Comparison of ENCODE assay signal across 28 mouse cellular contexts in genomic region chr1:153073441-153073840, GRCm38 (mm10).
DNase-seq lines count a peak whose midpoint lies in the region; ATAC-seq and TF ChIP-seq lines count a peak whose summit lies in the region.
"Had no signal": no experiment of that assay in that cellular context is flagged by ENCODE, and none has a peak within 500 bp of the region (broad histone marks: within the 10 kb centered on the region; RNA-seq: fewer than 3 reads in every experiment).

No protein-coding gene starts in this region.

- peaks cover 12% of the 10 kb centered on the region; the same call in 1 of the 2 replicates for H3K27me3 ChIP-seq in limb, embryonic 11.5 days (ENCODE audit: control insufficient read depth, insufficient read depth, low read length)
- peaks cover 75% of the 10 kb centered on the region for H3K27me3 ChIP-seq in limb, embryonic 10.5 days (ENCODE audit: low read depth, poor library complexity, severe bottlenecking)
- peaks cover 67% of the 10 kb centered on the region for H3K27me3 ChIP-seq in forebrain, embryonic 12.5 days
- no peaks in the 10 kb centered on the region for H3K27me3 ChIP-seq in intestine, embryonic 15.5 days (replicated peaks)
- H3K27me3 ChIP-seq: Patski had no signal

- H3K4me1 ChIP-seq in limb, embryonic 11.5 days (ENCODE audit: control insufficient read depth, insufficient read depth, low read length), result peaks cover 8% of the 10 kb centered on the region; the same call in 1 of the 2 replicates
- peaks cover 30% of the 10 kb centered on the region for H3K4me1 ChIP-seq in limb, embryonic 10.5 days
- peaks cover 34% of the 10 kb centered on the region for H3K4me1 ChIP-seq in forebrain, embryonic 12.5 days
- peaks cover 4% of the 10 kb centered on the region; the same call in 1 of the 2 replicates for H3K4me1 ChIP-seq in intestine, embryonic 15.5 days (replicated peaks)
- H3K4me1 ChIP-seq: liver, embryonic 12.5 days had no signal

- no peak overlapping the region for H3K27ac ChIP-seq in limb, embryonic 11.5 days (replicated peaks; ENCODE audit: low read depth, low read length)
- H3K27ac ChIP-seq in limb, embryonic 10.5 days, result no peak overlapping the region
- H3K27ac ChIP-seq in forebrain, embryonic 12.5 days, result peak overlapping the region; percentile 69
- no peak overlapping the region for H3K27ac ChIP-seq in intestine, embryonic 15.5 days
- H3K27ac ChIP-seq: embryonic facial prominence, embryonic 13.5 days; gastrocnemius, adult 2 months; heart, embryonic 15.5 days; hindbrain, embryonic 15.5 days; kidney, postnatal 0 days; liver, embryonic 12.5 days; neural tube, embryonic 13.5 days had no signal

- H3K9me3 ChIP-seq in limb, embryonic 11.5 days (ENCODE audit: control insufficient read depth, low read length), result no peaks in the 10 kb centered on the region
- no peaks in the 10 kb centered on the region for H3K9me3 ChIP-seq in limb, embryonic 10.5 days (replicated peaks)
- no peaks in the 10 kb centered on the region for H3K9me3 ChIP-seq in forebrain, embryonic 12.5 days
- H3K9me3 ChIP-seq in intestine, embryonic 15.5 days, result no peaks in the 10 kb centered on the region
- H3K9me3 ChIP-seq: embryonic facial prominence, embryonic 13.5 days; G1E; heart, embryonic 15.5 days; hindbrain, embryonic 15.5 days; liver, embryonic 12.5 days; neural tube, embryonic 13.5 days had no signal

- WGBS in limb, embryonic 11.5 days, result 1% methylated on average over 9 of the region's 9 CpGs
- WGBS in limb, embryonic 10.5 days, result 2% methylated on average over 9 of the region's 9 CpGs
- WGBS in forebrain, embryonic 12.5 days, result 2% methylated on average over 9 of the region's 9 CpGs
- WGBS in intestine, embryonic 15.5 days, result 20% methylated on average over 9 of the region's 9 CpGs

- H3K4me3 ChIP-seq in limb, embryonic 11.5 days (ENCODE audit: low read depth, low read length), result no peak overlapping the region
- H3K4me3 ChIP-seq in limb, embryonic 10.5 days, result no peak overlapping the region
- H3K4me3 ChIP-seq in forebrain, embryonic 12.5 days (replicated peaks), result no peak overlapping the region
- no peak overlapping the region for H3K4me3 ChIP-seq in intestine, embryonic 15.5 days (replicated peaks)
- H3K4me3 ChIP-seq: embryonic facial prominence, embryonic 13.5 days; erythroblast, embryonic 14.5 days; gastrocnemius, adult 2 months; heart, embryonic 15.5 days; hindbrain, embryonic 15.5 days; liver, embryonic 12.5 days; neural tube, embryonic 13.5 days had no signal

- no peak overlapping the region for H3K9ac ChIP-seq in limb, embryonic 11.5 days (ENCODE audit: low read length)
- no peak overlapping the region for H3K9ac ChIP-seq in forebrain, embryonic 12.5 days
- no peak overlapping the region for H3K9ac ChIP-seq in intestine, embryonic 15.5 days
- H3K9ac ChIP-seq: embryonic facial prominence, embryonic 13.5 days; heart, embryonic 15.5 days; hindbrain, embryonic 15.5 days; liver, embryonic 12.5 days had no signal

- TF ChIP-seq POLR2A in brain, embryonic 14.5 days (IDR thresholded peaks at IDR 0.05; ENCODE audit: borderline replicate concordance, extremely low read depth, insufficient read depth, insufficient read length, poor library complexity, severe bottlenecking), result no peak

- no peak for ATAC-seq in limb, embryonic 11.5 days (ENCODE audit: insufficient number of reproducible peaks, low FRiP score, low TSS enrichment, low read depth)
- no peak for ATAC-seq in forebrain, embryonic 12.5 days (ENCODE audit: low FRiP score)
- ATAC-seq in intestine, embryonic 15.5 days, result no peak
- ATAC-seq: liver, embryonic 12.5 days; Patski had no signal

- H3K36me3 ChIP-seq in limb, embryonic 11.5 days (ENCODE audit: control insufficient read depth, insufficient read depth, low read length), result no peaks in the 10 kb centered on the region
- no peaks in the 10 kb centered on the region for H3K36me3 ChIP-seq in limb, embryonic 10.5 days
- no peaks in the 10 kb centered on the region for H3K36me3 ChIP-seq in forebrain, embryonic 12.5 days (replicated peaks)
- no peaks in the 10 kb centered on the region for H3K36me3 ChIP-seq in intestine, embryonic 15.5 days
- H3K36me3 ChIP-seq: embryonic facial prominence, embryonic 13.5 days; G1E; heart, embryonic 15.5 days; liver, embryonic 12.5 days had no signal

- no peak for DNase-seq in limb, embryonic 11.5 days (ENCODE audit: low spot score)
- DNase-seq in limb, embryonic 10.5 days (ENCODE audit: low spot score), result no peak
- peak; percentile 57 for DNase-seq in brain, embryonic 14.5 days (ENCODE audit: low read depth)
- DNase-seq in layer of hippocampus, adult 8-10 months (ENCODE audit: low spot score in 2 of 2), result no peak
- no peak for DNase-seq in cerebellum, postnatal 4 days (ENCODE audit: low spot score in 2 of 2)
- DNase-seq in lung, postnatal 36 days, result no peak
- DNase-seq: adrenal gland, postnatal 36 days; cerebellum, adult 11 months; cerebellum, adult 9-11 months; gastrocnemius, adult 2 months; heart, postnatal 4 days; layer of hippocampus, postnatal 36 days; lung, adult 18-20 months; lung, postnatal 10 days; midbrain, embryonic 14.5 days; thymus, adult 18-20 months; thymus, postnatal 36 days had no signal

- H3K4me2 ChIP-seq in limb, embryonic 11.5 days (ENCODE audit: low read depth, severe bottlenecking), result 0 out of 2 replicates have a peak overlapping the region, but pooled peaks have one; percentile 20
- peak overlapping the region; percentile 21 for H3K4me2 ChIP-seq in forebrain, embryonic 12.5 days
- H3K4me2 ChIP-seq in intestine, embryonic 15.5 days (replicated peaks), result peak overlapping the region; percentile 28; the same call in 1 of the 2 replicates
- H3K4me2 ChIP-seq: embryonic facial prominence, embryonic 13.5 days; heart, embryonic 15.5 days; hindbrain, embryonic 15.5 days; liver, embryonic 12.5 days; neural tube, embryonic 13.5 days had no signal

- TF ChIP-seq CTCF in brain, embryonic 14.5 days (IDR thresholded peaks at IDR 0.05; ENCODE audit: borderline replicate concordance, extremely low read depth, insufficient read depth, insufficient read length), result no peak
